Mouse (Mus musculus) gastrocnemius, postnatal 36 days (tissue): Measurements from ENCODE around the gene Cpne8. TPM values are rescaled to one million over a fixed set of nuclear protein-coding genes. Genes with fewer than 3 reads are reported as not detected.

Source experiments
- DNase-seq, 2 experiments: peaks; one replicate each; pipeline ENCODE4 v3.0.0; 2022
- intact Hi-C: fragments of 180-260 bp; cut with DNase I; formaldehyde crosslinking; loops from one replicate; pipeline ENCODE4 v1.15.1; 2025
- long read RNA-seq, 2 experiments: library from polyadenylated mRNA; stranded (forward); transcript quantifications; one replicate each; pipeline ENCODE4 v2.0.0; 2021
- total RNA-seq, 2 experiments: library from RNA; stranded (reverse); gene quantifications; 2 replicates each; pipeline ENCODE4 v1.2.3; 2021

Cpne8 gene
- 1 to 10 TPM; 2.1 to 2.4 TPM for total RNA-seq
- long read RNA-seq, experiment 1, partial matches to known transcripts, result 0 of 3 reads
- long read RNA-seq, experiment 1, other reads (novel, unspliced or antisense), result 0 of 3 reads
- long read RNA-seq, experiment 2, partial matches to known transcripts, result 2 of 3 reads
- long read RNA-seq, experiment 2, other reads (novel, unspliced or antisense), result 0 of 3 reads

- peak; percentile 59 to 69 for DNase-seq
- intact Hi-C loops, result loop anchor here (5.0 to 10.0 kb wide), 2 partner anchors 432 to 626 kb away; no protein-coding TSS in a partner anchor
Measured at GRCm38 (mm10) chr15:90678985-90679759, at the start of gene Cpne8. Gene Cpne8, minus strand, starts transcription at chr15:90679432.

GRCm38 (mm10) chr15:90717717-90718116 is 38.5 kb upstream of the Cpne8 start:
- intact Hi-C loops, result no loop called here
- no peak for DNase-seq

GRCm38 (mm10) chr15:90709296-90709695 is 30.1 kb upstream of the Cpne8 start:
- intact Hi-C loops, result no loop called here
- DNase-seq, result no peak

GRCm38 (mm10) chr15:90704314-90704713 is 25.1 kb upstream of the Cpne8 start:
- intact Hi-C loops, result no loop called here
- DNase-seq, result no peak

- intact Hi-C loops, result no loop called here
Measured at GRCm38 (mm10) chr15:90703502-90704232, 24.4 kb upstream of the Cpne8 start.

GRCm38 (mm10) chr15:90686770-90687169 is 7.5 kb upstream of the Cpne8 start:
- intact Hi-C loops, result no loop called here

More at GRCm38 (mm10) chr15:90703502-90704232, 24.4 kb upstream of the Cpne8 start:
- no peak for DNase-seq

GRCm38 (mm10) chr15:90679760-90680579 is 738 bp upstream of the Cpne8 start:
- intact Hi-C loops, result loop anchor here (5.0 to 10.0 kb wide), 2 partner anchors 433 to 625 kb away; no protein-coding TSS in a partner anchor

More at GRCm38 (mm10) chr15:90686770-90687169, 7.5 kb upstream of the Cpne8 start:
- no peak for DNase-seq

GRCm38 (mm10) chr15:90678488-90678887 is 744 bp downstream of the Cpne8 start:
- peak; percentile 32 to 40 for DNase-seq
- intact Hi-C loops, result loop anchor here (5.0 to 10.0 kb wide), 2 partner anchors 431 to 626 kb away; no protein-coding TSS in a partner anchor

More at GRCm38 (mm10) chr15:90679760-90680579, 738 bp upstream of the Cpne8 start:
- DNase-seq, result peak; percentile 42 to 52

GRCm38 (mm10) chr15:90669494-90669893 is 9.7 kb downstream of the Cpne8 start:
- DNase-seq, result no peak
- intact Hi-C loops, result no loop called here

- intact Hi-C loops, result no loop called here
- DNase-seq, result no peak
Measured at GRCm38 (mm10) chr15:90666893-90667292, 12.3 kb downstream of the Cpne8 start.

- intact Hi-C loops, result no loop called here
- no peak for DNase-seq
Measured at GRCm38 (mm10) chr15:90664615-90665014, 14.6 kb downstream of the Cpne8 start.

- intact Hi-C loops, result no loop called here
Measured at GRCm38 (mm10) chr15:90663631-90664030, 15.6 kb downstream of the Cpne8 start.

GRCm38 (mm10) chr15:90660723-90661122 is 18.5 kb downstream of the Cpne8 start:
- DNase-seq, result no peak
- intact Hi-C loops, result no loop called here

More at GRCm38 (mm10) chr15:90663631-90664030, 15.6 kb downstream of the Cpne8 start:
- DNase-seq, result no peak

- intact Hi-C loops, result no loop called here
Measured at GRCm38 (mm10) chr15:90658053-90658452, 21.2 kb downstream of the Cpne8 start.

GRCm38 (mm10) chr15:90656521-90656920 is 22.7 kb downstream of the Cpne8 start:
- intact Hi-C loops, result no loop called here
- no peak for DNase-seq

More at GRCm38 (mm10) chr15:90658053-90658452, 21.2 kb downstream of the Cpne8 start:
- no peak for DNase-seq

- no peak for DNase-seq
Measured at GRCm38 (mm10) chr15:90647011-90647577, 32.1 kb downstream of the Cpne8 start.

GRCm38 (mm10) chr15:90646326-90646725 is 32.9 kb downstream of the Cpne8 start:
- DNase-seq, result no peak
- intact Hi-C loops, result no loop called here

More at GRCm38 (mm10) chr15:90647011-90647577, 32.1 kb downstream of the Cpne8 start:
- intact Hi-C loops, result no loop called here

- intact Hi-C loops, result no loop called here
- no peak for DNase-seq
Measured at GRCm38 (mm10) chr15:90645828-90646227, 33.4 kb downstream of the Cpne8 start.

GRCm38 (mm10) chr15:90624201-90624600 is 55.0 kb downstream of the Cpne8 start:
- intact Hi-C loops, result no loop called here
- DNase-seq, result no peak
